Mouse (Mus musculus): Measurements from ENCODE around the gene C130026I21Rik.
"Not testable (repeated sequence)": the region's sequence is repeated elsewhere in the genome, so short reads cannot be mapped to it uniquely, and the experiment has no call there.

Gene C130026I21Rik

DNA sequence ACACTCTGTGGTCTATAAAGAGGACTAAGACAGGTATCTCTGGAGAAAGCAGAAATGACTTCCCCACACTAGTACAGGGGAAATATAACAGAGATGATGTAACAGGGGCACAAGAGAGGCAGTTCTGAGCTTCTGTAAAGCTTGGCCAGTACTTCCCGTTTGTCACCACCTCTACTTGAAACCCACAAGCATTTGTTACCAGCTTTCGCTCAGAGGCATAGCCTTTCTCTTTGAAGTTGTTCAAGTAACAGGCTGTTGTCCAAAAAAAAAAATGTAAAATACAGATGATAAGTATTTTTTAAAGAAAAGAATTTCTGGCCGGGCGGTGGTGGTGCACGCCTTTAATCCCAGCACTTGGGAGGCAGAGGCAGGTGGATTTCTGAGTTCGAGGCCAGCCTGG lies 236.8 kb downstream of the C130026I21Rik start:
- DNase-seq (ENCODE audit: low read depth, low spot score), result not testable (repeated sequence)

DNA sequence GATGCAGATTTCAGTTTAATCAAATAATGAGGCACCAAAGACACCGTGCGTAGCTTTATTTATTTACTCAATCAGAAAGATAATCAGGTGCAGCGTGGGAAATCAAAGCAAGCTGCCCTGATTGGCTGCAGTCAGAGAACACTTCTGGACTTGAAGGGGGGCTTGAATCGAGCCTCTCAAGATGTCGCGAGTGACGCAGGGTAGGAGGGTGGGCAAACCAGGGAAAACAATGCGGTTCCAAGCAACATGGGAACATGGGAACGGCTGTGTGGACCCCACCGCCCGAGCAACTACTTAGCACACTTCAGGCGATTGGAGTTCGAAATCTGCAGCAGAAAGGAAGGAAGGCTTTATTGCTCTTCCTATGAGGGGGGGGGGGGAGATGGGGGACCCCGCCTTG lies 240.2 kb downstream of the C130026I21Rik start:
- DNase-seq (ENCODE audit: low read depth, low spot score), result not testable (repeated sequence)

DNA sequence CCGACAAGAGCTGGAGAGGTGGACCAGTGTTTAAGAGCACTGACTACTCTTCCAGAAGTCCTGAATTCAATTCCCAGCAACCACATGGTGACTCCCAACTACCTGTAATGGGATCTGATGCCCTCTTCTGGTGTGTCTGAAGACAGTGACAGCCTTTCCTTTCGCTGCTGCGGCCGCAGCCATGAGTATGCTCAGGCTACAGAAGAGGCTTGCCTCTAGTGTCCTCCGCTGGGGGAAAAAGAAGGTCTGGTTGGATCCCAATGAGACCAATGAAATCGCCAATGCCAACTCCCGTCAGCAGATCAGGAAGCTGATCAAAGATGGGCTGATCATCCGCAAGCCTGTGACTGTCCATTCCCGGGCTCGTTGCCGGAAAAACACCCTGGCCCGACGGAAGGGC lies 258.4 kb downstream of the C130026I21Rik start:
- not testable (repeated sequence) for DNase-seq (ENCODE audit: low read depth, low spot score)

DNA sequence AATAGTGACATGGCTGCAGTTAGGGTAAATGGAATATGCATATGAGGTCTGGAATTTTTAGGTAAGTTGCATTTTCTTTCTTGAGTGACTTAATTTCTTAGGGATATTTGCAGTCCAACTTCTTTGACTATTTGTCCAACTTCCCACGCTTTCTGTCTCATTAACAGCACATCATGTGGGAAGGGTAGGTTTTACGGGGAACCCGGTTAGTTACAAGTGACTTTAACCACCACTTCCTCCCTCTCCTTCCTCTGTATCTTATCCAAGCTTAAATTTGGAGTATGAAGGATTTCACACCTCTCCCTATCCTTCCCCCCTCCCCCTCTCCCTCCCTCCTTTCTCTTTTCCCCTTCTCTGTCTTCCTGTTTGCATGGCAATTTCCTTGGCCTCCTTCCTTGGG lies 259.4 kb downstream of the C130026I21Rik start:
- DNase-seq (ENCODE audit: low read depth, low spot score), result not testable (repeated sequence)

DNA sequence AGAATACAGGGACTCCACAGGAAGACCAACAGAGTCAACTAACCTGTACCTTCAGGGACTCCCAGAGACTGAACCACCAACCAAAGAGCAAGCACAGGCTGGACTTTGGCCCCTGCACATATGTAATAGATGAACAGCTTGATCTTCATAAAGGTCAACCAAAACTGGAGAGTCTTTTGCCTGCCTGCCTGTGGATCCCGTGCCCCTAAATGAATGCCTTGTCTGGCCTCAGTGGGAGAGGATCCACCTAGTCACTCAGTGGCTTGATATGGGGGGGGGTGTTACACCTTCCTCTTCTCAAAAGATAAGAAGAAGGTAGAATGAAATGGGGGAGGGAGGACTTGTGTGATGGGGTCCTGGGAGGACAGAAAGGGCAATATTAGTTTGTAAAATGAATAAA lies 262.6 kb downstream of the C130026I21Rik start:
- DNase-seq (ENCODE audit: low read depth, low spot score), result not testable (repeated sequence)

DNA sequence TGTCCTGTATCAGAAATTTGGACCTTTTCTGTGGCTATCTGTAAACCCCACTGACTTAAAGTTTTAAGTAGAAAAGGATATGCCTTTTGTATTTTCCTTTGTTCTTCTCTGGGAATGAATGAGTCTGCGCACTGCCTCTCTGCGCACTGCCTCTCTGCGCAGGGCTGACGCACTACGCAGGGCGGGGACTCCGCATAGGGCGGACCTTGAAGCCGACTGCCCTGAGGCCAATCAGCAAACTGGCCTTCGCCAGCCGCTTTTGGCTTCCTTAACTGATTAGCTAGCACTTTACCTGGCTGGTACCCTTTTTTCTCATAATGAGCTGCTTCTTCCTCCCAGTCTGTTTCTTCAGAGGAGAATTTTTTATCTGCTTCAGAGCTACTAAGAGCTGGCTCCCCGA lies 271.1 kb downstream of the C130026I21Rik start:
- DNase-seq (ENCODE audit: low read depth, low spot score), result not testable (repeated sequence)

DNA sequence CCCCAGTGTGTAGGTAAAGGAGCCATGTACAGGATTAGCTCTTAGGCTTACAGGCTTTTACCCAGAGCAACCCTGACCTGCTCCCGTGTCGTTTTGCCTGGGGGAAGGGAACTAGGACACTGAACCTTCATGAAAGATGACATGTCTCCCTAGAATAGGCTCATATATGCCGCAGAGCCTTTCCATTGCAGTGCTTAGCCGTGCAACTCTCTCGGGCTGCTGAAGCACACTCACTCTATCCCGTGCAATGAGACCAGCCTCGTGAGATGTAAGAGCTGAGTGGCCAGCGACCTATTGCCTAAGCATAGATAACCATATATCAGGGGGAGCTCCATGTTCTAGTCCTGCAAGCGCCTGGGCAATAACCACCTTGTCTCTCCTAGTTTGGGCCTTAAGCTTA lies 274.1 kb downstream of the C130026I21Rik start:
- DNase-seq (ENCODE audit: low read depth, low spot score), result not testable (repeated sequence)

DNA sequence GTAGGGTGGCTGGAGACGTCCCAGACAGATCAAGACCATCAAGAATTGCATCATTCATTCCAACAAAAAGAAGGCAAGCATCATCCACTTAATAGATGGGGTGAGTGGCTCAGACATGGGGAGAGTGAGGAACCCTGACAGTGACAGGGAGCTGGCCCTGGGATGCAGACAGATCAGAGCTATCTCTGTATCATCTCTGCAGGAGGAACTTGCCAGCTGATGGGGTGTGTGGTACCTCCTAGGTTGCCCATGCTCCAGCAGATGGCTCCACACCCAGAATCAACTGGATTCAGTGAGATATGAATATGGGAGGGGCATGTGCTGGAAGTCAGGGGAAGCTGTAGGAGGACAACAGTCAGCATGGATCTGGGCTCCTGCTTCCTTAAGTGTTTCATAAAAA lies 275.9 kb downstream of the C130026I21Rik start:
- not testable (repeated sequence) for DNase-seq (ENCODE audit: low read depth, low spot score)

DNA sequence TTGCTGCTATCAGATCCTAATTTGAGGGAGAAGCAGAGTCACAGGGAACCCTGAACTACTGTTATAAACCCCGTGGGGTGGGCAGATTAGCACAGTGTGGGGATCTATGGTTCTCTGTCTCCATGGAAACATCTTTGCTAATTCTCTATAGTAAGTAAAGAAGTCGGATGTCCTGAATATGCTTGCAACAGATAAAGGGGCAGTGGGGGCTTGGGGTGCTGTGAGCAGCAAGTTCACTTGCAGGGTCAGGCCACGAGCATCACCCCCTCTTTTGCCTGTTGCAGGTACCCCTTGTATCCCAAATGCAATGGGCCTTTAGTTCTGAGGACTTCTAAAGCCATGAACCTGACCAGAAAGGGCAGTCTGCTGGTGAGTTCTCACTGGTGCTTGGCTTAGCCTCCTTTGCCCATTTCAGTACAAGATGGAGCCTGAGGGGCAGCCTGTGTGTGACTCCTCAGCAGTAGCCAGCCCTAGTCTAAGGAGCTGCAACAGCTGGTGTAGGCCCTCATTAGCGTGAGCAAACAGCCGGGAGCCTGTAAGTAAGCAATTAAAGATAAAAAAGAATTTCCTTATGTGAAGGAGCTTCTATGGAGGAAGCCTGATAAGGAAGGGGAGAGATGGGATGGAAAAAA lies 276.6 kb downstream of the C130026I21Rik start:
- DNase-seq (ENCODE audit: low read depth, low spot score), result not testable (repeated sequence)

DNA sequence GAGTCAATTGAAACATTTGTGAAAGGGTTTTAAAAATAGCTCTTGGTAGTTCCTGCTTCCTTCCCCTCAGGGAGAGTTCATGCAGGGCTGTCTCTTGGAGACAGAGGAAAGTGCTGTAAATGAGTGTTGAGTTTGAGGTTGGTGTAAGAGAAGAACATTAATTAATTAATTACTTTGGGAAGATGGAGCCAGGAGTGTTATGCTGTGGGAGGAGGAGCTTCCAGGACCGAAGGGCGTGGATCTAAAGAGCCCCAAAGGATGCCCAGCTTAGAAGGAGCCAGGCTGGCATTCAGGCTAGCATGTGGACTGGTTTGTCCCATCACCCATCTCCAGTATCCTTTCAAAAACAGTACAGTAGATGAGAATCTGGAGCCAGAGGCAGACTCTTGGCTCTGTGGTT lies 277.1 kb downstream of the C130026I21Rik start:
- not testable (repeated sequence) for DNase-seq (ENCODE audit: low read depth, low spot score)

DNA sequence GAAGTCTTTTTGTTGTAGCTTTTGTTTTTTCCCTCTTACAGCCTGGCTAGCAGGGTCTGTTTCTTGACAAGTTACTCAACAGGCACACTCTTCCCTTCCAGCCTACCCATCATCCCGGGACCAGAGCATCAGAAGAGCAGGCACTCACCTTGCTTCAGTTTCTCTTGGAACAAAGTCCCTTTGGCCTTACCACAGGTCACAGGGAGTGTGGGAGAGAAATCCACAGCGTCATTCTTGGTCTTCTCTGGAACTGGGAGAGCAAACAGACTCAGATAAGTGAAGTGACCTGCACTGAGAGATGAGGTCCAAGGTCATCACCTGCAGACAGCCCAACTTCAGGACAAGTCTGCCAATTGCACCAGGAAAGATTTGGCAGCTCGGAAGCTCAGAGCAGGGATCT lies 277.5 kb downstream of the C130026I21Rik start:
- DNase-seq (ENCODE audit: low read depth, low spot score), result not testable (repeated sequence)

DNA sequence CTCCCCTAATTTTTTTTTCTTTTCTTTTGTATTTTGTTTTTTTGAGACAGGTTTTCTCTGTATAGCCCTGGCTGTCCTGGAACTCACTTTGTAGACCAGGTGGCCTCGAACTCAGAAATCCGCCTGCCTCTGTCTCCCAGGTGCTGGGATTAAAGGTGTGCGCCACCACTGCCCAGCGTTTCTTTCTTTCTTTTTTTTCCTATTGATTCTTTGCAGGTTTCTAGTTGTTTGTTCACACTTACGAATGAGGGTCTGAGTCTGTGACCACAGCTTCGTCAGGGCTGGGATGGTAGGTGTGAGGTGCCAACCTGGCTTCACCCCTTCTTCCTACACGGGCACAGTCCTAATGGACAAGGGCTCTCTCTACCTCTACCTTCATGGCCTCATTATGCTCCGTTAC lies 281.3 kb downstream of the C130026I21Rik start:
- not testable (repeated sequence) for DNase-seq (ENCODE audit: low read depth, low spot score)

DNA sequence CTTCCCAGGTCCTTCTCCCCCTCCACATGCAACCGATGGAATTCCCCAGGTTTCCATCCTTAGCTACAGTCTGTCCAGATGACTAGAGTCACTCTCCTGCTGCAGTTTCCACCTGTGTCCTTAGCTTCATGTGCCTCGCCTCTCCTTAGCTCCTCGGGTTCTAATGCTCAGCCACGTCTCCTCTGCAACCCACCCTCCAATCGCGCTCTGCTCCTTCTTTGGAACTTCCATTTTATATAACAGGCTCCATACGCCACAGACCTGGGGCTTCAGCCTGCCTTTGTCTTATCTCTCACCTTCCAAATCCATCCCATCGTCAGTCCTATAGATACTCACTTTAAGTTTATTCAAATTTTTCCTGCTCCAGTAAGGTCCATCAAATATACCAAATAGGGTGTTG lies 282.6 kb downstream of the C130026I21Rik start:
- not testable (repeated sequence) for DNase-seq (ENCODE audit: low read depth, low spot score)

DNA sequence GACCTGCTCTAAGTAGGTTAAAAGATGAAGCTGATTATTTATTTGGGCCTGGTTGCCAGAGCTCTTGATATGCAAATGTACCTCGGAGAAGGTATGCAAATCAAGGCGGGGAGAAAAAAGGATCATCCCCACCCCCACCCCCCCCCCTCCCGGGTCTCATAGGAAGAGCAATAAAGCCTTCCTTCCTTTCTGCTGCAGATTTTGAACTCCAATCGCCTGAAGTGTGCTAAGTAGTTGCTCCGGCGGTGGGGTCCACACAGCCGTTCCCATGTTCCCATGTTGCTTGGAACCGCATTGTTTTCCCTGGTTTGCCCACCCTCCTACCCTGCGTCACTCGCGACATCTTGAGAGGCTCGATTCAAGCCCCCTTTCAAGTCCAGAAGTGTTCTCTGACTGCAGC lies 308.6 kb downstream of the C130026I21Rik start:
- DNase-seq (ENCODE audit: low read depth, low spot score), result not testable (repeated sequence)

DNA sequence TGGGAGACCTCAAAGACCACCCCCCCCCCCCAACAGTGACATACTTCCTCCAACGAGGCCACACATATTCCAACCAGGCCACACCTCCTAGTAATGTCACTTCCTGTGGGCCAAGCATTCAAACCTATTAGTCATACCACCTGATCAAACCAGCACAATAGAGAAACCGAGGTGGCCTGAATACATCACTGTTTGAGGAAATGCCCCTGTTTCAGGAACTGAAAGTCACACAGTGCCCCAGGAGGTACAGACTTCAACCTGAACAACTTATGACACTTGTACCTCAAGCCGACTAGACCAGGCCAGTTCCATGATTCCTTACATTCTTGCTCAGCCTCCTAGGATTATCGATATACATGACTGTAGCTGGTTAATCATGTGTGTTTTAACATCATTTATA lies 312.7 kb downstream of the C130026I21Rik start:
- DNase-seq (ENCODE audit: low read depth, low spot score), result not testable (repeated sequence)

DNA sequence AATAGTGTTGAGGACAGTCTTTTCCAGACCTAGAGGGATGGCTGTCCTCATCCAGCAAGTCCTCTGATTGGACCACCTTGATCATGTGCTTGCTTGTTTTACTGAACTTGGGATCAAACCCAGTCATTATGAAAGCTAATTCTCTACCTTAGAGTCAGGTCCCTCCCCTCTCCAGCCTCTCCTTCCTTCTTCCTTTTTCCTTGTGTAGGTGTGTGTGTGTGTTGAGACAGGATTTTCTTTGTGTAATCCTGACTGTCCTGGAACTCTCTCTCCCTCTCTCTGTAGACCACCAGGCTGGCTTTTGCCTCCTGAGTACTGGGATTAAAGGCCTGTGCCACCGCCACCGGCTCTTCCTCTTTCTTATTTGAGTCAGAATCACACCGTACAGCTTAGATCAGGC lies 313.6 kb downstream of the C130026I21Rik start:
- DNase-seq (ENCODE audit: low read depth, low spot score), result not testable (repeated sequence)

DNA sequence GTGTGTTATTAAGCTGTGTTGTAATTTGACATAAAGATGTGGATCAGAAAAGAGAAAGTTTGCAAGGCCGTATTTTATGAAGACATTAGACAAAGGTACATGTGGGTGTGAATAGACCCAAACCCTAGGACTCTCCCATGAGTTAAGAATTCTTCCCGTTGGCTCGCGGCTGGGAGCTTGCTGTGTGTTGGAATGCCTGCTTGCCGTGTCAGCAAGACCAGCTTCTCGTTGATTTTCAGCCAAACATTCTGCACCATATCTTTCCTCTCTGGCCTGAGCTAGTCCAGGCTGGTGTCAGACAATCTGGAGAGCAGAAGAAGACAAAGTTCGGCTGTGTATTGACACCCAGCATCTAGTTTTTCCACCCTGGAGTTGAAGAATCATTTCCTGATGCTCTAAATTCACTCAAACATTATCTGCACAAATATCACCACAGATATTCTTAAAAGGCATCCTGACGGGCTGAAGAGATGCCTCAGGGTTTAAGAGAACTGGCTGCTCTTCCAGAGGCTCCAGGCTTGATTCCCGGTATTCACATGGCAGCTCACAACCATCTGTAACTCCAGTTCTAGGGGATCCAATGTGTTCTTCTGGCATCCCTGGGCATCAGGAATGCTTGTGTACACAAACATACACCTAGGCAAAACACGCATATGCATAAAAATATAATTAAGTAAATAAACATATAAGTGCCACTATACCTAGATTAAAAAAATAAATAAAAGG lies 317.7 kb downstream of the C130026I21Rik start:
- no peak for DNase-seq (ENCODE audit: low read depth, low spot score)

DNA sequence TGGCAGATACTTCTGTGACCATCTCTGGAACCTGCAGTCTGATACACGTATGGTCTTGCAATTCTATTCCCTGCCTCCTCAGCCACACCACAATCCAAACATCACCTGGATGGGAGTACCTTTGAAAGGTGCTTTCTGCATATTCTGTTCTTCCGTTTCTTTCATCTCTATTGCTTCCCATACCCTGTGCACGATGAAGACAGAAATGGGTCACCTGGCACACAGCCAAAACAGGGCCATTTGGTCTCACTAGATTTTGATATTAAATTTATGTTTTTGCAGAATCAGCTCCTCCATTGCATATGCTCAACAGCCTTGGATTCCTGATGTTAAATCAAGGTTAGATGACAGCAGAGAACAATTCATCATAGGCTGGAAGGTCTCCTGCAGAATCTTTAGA lies 318.8 kb downstream of the C130026I21Rik start:
- no peak for DNase-seq (ENCODE audit: low read depth, low spot score)

DNA sequence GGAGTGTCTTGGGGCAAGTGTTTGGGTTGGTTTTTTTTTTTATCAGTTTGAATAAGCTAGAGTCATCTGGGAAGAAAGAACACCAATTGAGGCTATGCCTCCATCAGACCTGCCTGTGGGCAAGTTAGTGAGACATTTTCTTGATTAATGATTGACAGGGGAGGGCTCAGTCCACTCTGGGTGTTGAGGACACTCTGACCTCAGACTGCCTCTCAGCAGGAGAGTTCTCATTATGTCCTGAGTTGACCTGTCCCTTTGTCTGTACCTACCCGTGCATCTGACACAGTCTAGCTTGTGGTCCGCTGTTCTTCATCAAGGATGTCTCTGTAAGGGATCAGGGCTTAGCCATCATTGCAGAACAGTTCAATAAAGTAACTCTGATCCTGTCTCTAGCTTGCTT lies 323.0 kb downstream of the C130026I21Rik start:
- no peak for DNase-seq (ENCODE audit: low read depth, low spot score)

DNA sequence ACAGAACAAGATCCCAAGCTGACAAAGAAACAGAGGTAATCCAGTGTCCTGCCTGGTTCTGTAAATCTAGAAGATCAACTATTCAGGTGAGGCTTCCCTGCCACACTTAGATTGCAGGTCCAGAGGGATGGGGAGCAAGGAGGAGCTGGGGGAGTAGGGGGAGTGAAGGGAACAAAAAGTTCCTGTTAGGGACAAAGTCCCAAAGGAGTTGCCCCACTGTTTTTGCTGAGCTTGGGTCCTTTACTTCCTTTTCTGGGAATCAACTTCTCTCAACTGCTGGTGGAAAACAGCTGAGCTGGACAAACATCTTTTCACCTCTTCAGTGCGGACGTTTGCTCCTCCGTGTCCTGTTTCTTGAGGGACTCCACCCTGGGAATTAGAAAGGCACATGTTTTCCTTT lies 324.4 kb downstream of the C130026I21Rik start:
- no peak for DNase-seq (ENCODE audit: low read depth, low spot score)

DNA sequence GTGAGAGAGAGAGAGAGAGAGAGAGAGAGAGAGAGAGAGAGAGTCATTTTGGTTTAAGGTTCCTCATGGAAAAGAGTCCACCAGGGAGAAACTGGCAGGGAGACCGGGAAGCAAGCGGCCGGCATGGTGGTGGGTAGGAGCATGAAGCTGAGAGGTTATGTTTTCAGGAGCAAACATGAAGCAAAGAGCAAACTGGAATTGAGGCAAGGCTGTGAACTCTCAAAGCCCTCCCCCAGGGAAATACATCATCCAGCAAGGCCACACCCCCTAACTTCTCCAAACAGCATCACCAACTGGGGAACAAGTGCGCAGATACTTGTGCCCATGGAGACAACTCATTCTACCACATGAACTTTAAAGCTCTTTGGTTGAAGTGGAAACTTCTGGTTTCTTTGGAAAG lies 326.8 kb downstream of the C130026I21Rik start:
- DNase-seq (ENCODE audit: low read depth, low spot score), result no peak
